Mouse (Mus musculus): ENCODE data around the gene Lhx8.

DNA sequence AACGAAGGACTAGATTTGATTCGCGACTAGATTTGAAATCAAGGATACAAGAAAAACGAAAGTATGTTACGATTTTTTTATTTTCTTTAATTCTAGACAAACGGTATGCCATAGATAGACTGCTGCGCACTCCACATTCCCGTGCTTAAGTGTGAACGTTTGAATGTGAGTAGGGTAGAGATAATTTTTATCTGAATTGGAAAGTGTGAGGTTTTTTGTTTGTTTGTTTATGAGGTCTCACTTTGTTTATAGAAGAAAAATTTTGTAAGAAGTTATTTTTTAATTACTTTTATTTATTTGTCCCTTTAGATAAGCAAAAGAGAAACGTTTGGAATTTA, 513 bp upstream of the Lhx8 start:
- TF ChIP-seq POLR2A (IDR thresholded peaks at IDR 0.05; ENCODE audit: low read depth, low read length) (no peak), CTCF (IDR thresholded peaks at IDR 0.05; ENCODE audit: extremely low read depth, insufficient read depth, insufficient read length, insufficient replicate concordance) (no peak)
